Mouse (Mus musculus) cerebellum, adult 2 months (tissue): ENCODE results near the gene Elf5.

Source experiments
- CTCF ChIP-seq: fragments of 200-500 bp; IDR thresholded peaks from 2 replicates; pipeline ENCODE4 v1.5.1; 2011; ENCODE audit warnings: low read depth, mild to moderate bottlenecking, control low read depth, low read length, moderate library complexity, borderline replicate concordance; ENCODE audit not compliant: insufficient read depth
- POLR2A ChIP-seq: fragments of 200-500 bp; IDR thresholded peaks from 2 replicates; pipeline ENCODE4 v1.6.1; 2011; ENCODE audit warnings: low read length, control low read depth, borderline replicate concordance; ENCODE audit not compliant: insufficient read depth

- TF ChIP-seq CTCF (no peak), POLR2A (no peak)
These were observed 72.6 kb downstream of the Elf5 start for GRCm38 (mm10) chr2:103483986-103484520.
